Mouse (Mus musculus) cerebellum, adult 2 months (tissue): ENCODE measurements around the gene Lsp1.

ENCODE experiments used
- CTCF ChIP-seq: fragments of 200-500 bp; IDR thresholded peaks from 2 replicates; pipeline ENCODE4 v1.5.1; 2011; ENCODE audit warnings: low read depth, mild to moderate bottlenecking, control low read depth, low read length, moderate library complexity, borderline replicate concordance; ENCODE audit not compliant: insufficient read depth
- POLR2A ChIP-seq: fragments of 200-500 bp; IDR thresholded peaks from 2 replicates; pipeline ENCODE4 v1.6.1; 2011; ENCODE audit warnings: low read length, control low read depth, borderline replicate concordance; ENCODE audit not compliant: insufficient read depth

DNA sequence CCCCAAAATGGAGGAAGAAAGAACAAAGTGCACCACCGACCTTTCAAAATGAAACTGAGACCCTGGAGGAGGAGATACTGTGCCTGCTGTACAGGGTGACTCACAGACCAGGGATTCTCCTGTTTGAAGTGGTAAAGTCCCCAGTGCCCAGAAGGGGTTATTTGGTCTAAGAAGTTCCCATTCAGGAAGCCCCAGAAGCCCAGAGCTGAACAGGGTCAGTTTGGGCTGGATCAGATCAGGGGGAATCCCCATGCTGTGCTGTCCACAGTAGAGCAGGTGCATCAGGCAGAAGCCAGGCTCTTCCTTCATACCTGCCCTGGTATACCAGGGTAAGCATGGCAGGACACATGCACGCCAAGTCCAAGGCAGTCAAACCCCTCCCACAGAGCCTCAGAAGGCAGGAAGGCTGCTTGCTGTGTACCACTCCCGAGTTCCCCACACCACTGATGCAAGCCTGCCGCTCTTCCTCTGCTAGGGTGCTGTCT lies 2.0 kb downstream of the Lsp1 start:
- TF ChIP-seq CTCF (no peak), POLR2A (no peak)
